Mouse (Mus musculus): Measurements from ENCODE around the gene Tmem100.

The Tmem100 gene

DNA sequence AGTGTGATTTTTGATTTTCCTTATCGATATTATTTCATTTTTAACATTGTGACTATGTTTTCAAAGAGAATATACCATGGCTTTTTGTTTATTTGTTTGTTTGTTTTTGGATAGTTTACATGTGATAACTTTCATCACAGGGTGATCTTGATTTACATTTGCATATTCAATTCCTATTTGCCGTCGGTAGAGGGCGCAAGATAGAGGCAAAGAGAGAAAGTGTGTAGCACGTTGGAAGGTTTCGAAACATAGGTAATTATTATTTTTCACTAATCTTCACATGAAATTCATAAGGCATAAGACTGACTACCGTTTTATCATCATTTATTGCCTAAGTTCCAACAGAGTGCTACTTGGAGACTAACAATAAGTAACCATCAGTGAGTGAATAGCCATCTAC lies 11.0 kb upstream of the Tmem100 start:
- DNase-seq: peak; percentile 54 to 63

DNA sequence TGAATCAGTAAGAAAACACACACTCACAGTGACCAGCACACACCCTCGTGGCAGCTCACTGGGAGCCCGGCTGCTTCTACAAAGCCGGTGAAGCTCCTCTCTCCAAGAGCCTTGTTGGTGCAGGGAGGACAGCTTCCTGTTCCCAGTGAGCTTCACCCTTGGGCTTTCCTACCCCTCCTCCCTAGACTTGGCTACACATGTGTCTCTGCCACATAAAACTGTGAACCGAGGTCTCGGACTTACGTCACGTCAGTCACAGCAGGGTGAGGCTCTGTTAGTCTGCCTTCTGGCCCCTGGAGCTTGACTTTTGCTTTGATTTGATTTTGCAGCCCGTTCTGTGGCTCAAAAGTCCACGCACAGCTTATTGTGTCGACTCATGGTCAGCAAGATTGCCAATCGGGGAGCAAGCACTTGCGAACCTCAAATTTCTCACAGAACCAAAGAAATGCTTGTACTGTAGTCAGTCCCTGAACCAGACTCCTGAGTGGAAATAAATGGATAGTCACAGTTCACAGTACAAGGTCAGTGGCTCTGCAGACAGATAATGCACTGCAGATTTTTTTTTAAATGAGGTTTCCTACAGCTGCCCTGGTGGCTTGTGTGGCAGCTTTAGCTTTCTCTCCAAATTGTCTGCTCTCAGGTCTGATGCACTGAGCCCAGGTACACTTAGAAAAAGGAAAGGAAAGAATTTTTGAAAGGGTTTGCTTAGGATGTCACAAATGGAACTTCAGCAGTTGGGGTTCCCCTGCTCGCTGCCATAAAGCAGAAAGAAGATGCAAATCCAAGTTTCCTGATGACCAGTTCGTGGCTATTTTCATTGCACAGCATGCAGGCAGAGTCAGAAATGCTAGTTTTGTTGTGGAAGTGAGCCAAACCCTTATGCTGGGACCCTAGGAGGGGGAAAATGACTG lies 4.0 kb upstream of the Tmem100 start:
- DNase-seq: no peak

DNA sequence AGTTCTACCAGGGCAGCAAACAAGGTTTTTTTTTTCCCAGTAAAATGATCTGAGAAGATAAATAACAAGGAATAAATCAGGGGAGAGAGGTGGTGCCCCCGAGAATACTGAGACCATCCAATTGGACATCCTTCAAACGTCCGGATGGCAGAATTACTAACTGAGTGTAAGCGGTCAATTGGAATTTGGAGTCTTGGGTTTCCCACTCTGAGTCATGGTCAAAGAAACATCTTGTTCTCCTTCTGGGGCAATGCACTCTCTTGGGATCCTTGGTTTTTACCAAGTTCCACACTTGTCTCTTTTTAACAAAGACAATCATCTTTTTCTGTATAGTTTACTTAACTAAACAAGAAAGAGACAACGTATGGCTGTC lies 3.4 kb upstream of the Tmem100 start:
- DNase-seq: no peak

DNA sequence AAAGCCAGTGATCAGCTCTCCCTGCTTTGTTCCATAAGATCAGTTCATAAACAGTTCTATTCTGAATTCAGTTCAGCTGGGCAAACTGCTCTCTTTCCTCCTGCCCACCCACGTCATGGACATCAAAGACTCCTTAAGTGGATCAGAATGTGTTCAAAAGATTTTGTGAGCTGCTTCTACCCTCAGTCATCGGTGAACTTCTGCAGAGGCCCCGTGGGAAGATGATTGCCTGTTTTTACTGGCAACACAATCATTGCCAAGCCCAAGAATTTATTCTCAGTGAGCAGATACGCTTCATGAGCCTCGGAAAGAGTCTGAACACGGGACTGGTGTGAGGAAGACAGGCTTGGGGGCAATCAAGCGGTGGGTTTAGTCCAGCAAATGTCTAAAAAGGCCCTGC lies 2.9 kb upstream of the Tmem100 start:
- no peak for DNase-seq

DNA sequence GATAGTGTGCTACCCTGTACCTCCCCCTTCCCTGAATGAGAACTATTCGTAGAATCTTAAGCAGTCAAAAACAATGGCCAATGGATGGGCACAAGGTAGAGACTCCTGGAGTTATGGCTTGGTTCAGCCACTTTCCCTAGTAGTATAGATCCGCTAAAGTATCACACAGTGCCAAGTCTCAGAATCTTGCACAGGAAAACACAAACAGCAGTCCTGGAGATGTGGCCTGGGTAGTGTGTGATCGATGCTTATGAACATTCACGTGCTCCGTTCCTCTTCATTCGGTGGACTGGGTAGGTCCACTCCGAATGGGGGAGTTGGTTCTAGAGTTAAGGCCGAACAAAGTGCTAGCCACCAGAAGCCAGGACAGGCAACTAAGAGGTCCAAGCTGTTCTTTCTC lies 1.4 kb upstream of the Tmem100 start:
- no peak for DNase-seq

DNA sequence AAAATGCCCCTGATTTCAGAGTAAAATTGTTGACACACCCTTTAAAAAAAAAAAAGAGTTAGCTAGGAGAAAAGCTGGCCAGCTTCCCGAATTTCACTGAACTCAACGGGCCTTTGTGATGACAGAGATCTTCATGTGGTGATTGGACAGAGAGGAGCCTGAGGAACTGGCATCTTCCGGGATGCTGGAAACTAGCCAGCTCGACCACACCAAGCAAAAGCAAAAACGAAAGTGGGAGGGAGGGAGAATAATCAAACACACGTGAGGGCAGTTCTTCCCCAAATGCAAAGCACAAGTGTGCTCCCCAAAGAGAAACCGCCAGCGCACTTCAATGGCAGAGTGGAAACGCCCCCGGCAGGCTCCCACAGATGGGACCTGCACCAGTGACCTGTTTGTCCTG lies 794 bp upstream of the Tmem100 start:
- DNase-seq: peak; percentile 43 to 54

DNA sequence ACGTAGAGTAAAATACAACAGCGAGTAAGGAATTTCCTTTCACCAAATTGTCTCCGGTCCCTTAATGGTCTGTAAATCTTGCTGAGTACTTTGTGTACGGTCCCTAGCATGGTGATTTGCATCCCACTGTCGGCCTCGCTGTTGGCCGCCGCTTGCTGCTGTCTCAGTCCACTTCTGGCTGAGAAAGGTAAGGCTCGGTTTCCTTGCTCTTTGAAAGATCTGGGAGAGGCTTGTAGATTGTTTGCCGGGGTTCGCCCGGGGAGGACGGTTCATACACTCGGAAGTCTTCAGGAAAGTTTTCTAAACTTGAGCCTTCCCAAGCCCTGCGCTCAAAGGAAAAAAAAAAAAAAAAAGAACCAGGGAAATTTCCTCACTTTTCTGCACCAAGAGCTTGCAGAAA lies 409 bp downstream of the Tmem100 start:
- DNase-seq: peak; percentile 34 to 40

DNA sequence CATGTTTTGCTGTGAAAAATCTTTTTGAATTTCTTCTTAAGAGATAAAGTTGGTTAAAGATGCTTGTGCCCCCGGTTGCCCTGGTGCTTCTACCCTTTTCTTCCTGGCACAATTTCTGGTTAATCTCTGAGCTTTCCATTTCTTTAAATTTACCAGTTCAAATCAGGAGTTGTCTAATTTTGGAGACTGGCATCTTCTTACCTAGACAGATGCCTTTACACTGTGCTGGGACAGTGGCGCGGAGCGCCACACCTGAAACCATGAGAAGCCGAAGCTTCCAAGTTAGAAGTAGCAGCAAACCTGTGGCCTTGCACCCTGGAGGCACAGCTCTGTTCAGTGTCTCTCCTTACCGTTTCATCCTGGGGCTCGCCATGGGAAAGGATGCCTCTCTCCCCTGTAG lies 928 bp downstream of the Tmem100 start:
- DNase-seq: no peak

DNA sequence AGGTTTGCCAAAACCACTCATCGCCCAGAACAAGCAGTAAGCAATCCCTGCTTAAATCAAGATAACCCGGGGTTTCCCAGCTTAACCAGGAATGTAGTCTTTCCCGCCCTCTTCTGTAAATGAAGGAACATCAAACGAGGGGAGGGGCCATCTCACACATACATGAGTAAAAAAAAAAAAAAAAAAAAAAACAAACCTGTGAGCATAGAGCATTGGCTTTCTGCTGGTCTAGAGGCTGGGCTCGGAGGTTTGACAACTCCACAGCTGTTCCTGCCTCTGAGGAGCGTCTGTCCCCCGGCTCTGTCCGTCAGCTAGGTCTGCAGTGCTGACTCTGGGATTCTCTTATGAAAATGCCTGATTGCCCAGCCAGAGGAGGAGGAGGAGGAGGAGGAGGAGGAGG lies 2.7 kb downstream of the Tmem100 start:
- DNase-seq: no peak

DNA sequence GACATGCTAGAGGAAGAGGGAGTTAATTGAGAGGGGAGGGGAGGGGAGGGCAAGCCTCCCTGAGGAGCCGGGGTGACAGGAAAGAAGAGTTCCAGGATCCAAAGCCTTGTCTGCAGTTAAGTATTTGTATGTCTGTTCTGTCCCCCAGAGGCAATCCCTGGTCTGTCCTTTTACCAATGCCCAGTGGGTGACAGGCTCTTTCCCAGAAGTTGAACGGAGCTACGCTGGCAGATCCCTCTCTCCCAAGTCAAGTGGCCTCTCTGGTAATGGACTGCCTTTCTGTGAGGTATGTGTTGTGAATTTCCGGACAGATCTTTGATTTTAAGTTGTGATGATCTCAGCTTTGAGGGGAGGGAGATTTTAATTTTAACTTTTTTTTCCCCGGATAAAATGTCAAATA lies 3.3 kb downstream of the Tmem100 start:
- DNase-seq: no peak

DNA sequence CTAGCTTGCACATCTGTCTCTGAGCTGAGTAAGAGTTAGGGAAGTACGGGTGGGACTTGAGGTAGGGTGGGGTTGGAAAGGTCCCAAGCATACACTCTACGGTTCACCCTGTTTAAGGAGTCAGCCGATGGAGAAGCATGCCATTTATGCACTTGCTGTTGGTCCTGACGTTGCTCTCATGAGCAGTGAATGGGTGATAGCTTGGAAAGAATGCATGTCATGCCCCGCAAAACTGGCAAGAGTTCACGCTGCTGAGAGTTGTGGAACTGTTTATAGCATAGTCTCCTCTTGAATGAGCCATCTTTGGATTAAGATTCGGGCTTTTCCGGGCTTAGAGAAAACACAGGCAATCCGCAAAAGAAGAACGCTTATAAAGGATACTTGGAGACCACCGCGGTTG lies 4.5 kb downstream of the Tmem100 start:
- no peak for DNase-seq

DNA sequence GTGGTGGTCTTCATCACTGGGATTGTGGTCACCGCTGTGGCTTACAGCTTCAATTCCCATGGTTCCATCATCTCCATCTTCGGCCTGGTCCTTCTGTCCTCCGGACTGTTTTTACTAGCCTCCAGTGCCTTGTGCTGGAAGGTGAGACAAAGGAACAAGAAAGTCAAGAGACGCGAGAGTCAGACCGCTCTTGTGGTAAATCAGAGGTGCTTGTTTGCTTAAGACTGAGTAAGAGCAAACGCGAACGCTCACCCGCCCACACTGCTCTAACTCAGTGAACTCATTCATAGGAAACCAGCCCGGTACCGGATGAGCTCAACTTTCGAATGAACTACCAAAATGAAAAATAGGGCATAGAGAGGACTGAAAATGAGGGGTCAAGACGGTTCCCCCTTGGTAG lies 5.4 kb downstream of the Tmem100 start:
- DNase-seq: no peak

DNA sequence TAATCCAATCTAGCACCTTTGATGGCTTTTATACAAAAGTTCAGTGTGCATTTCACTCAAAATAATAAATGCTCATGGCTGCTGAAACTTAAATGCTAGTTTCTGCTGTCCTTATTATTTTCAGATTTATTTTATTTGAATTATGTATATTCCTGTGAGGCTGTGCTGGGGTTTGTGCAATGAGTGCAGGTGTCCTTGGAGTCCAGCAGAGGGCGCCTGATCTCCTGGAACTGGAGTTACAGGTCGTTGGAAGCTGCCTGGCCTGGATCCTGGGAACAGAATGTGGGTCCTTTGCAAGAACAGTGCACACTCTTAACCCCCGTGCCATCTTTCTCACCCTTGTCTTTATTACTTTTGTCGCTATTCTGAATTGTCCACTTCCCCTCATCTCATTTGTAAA lies 6.3 kb downstream of the Tmem100 start:
- no peak for DNase-seq

DNA sequence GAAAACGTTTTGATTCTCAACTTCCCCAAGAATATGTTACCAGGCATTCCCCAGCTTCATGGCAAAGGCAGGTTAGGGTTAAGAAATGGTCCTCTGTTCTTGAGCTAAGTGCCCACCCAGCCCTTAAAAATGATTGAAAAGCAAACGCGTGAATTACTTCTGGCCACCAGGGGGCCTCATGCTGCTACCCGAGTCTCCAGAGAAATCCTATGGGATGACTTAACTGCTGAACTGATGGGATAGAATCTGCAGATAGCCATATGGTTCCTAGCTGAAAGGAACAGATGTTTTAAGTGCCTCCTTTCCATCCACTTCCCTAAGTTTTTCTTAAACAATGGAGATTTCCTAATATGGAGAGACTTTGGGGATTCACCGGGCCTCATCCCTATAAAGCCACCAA lies 7.9 kb downstream of the Tmem100 start:
- peak in 1 of 2 experiments; percentile 14 for DNase-seq

DNA sequence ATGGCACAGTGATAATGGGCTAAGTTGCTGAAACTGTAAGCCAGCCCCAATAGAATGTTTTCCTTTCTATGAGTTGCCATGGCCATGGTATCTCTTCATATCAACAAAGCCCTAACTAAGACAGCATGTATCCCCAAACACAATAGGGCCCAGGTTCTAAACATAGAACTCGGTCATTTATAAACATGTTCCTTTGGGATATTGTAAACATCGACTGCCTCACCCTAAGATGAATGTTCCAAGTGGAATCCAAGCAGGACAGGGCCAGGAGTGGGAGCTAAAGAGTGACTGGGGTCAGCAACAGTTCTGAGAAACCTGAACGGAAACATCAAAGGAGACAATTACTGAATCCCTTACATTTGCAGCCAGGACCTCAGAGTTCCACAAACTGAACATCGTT lies 14.3 kb downstream of the Tmem100 start:
- no peak for DNase-seq

DNA sequence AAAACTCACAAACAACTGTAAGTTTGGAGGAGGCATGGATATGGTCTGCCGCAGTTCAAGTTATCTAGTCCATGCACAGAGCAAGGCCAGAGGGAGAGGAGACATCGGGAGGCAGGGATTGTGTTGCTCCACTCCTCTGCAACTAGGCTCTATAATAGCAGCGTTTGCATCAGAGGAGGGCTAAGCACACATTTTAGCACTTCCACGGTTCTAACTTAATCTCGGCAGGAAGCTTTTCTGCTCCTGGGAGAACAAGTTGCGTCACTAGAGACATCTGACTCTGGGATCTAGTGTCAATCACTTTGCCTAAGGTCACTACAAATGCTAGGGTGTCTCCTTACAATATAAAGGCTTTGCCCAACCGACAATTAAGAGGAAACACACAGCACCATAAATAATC lies 16.1 kb downstream of the Tmem100 start:
- DNase-seq: no peak

DNA sequence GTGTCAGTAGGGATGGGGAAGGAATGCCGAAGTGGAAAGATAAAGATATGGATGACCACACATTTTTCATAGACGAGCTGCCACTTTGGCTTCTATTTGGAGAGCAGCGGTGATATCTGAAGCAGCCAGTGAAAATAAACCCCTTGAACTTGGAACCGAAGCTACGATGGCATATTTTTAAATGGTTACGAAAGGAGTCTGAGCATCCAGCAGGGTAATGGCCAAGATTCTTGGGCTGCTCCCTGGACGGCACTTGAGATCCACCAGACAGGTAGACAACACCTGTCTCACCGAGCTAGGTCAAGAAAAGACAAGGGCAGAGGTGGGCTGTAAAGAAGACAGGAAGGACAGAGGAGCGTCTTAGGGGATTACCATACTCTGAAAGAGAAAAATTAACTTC lies 17.1 kb downstream of the Tmem100 start:
- no peak for DNase-seq

DNA sequence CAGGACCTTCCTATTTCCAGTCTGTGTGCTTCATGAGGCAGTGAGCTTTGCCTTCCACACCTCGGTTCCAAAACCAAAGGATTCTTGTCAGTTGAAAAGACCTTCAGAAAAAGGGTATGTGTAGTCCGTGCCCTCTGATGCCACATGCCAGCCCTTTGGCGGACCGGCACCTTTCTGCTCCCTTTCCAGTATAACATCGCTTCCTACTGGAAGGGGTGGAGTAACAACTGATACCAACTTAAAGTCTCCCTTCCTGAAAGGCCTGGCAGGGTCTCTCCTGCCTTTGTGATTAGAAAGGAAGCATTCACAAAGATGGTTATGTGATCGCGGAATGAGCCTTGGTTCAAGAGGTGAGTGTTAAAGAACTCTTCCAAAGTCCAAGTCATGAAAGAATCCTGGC lies 19.9 kb downstream of the Tmem100 start:
- DNase-seq: no peak

DNA sequence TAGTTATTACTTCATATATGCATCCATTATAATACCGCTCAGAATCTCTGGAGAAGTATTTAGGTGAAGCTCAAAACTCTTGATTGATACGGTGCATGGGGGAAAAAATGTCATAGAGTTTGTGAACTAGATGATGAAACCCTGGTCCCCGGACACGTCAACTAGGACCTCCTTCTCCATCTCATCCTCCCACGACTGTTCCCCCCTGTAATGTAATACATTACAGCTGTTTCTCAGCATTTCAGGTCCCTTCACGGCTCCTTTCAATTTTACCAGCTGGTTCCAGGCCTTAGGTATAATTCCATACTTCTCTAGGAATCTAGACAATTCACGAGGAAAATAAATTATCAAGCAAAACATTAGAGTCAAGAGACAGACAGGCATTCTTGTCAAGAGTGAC lies 22.6 kb downstream of the Tmem100 start:
- DNase-seq: no peak

DNA sequence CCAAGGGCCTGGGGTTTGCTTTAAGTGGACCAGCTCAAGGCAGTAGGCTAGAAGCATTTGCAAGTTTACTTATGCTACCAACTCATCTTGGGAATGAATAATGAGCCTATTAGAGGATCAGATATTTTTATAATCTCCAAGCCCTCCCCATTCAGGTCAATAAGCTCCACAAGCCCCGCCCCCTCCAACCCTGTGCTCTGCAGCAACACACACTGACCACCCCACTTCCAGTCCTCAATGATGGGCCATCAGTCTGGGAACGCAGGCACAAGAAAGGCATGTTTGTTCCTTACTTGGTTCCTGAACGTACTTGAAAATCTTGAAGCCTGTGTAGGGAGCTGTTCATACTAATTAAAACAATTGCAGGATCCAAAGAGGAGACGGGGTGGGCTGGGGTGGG lies 23.7 kb downstream of the Tmem100 start:
- DNase-seq: no peak

DNA sequence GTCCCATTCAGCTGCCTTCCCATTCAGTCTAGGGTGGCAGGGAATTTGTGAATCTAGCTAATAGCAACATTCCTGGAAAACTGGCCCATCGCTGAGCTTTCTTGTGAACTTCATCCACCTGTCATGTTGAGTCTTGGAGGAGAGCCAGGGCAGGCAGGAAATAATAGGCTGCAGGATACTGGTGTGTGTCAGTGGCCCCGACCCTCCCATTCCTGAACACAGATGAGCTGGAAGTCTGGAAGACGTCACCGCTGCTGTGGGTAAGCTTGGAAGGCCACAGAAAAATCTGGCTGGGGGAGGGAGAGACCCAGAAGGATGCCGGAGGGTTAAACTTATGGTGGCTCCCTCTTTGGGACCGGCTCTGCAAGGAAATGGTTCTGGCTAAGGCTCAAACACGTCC lies 24.3 kb downstream of the Tmem100 start:
- DNase-seq: no peak

DNA sequence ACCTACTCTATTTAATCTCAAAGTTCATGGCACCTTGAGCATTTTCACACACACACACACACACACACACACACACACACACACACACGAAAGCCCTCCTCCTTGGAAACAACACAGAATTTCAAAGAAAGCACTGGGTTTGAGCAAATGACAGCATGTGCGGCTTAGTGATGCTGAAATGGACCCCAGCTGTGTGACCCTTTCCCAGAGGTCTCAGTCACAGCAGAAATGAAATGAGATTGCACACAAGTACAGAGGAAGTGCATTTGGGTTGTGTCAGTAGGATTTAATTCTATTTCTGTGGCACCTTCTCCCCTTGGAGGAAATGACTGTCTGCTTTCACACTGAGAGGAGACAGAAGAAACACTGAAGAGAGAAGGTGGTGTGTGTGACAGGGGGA lies 26.9 kb downstream of the Tmem100 start:
- DNase-seq: no peak

DNA sequence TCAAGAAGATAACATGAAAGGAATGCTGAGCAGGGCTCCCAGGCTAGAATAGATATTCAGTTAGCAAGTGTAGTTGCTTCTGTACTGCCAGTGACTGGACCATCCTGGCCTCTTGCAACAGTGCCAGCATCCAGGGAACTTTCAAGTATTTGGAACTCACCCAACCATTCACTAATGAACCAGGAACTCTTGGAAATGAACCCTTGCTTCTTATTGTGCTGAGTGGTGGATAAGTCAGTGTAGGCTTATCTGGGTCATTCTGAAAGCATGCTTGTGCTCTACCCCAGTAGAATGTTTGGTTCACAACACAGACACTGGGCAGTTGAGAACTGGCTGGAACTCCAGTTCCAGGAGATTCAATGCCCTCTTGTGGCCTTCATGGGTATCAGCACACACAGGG lies 29.1 kb downstream of the Tmem100 start:
- DNase-seq: no peak

DNA sequence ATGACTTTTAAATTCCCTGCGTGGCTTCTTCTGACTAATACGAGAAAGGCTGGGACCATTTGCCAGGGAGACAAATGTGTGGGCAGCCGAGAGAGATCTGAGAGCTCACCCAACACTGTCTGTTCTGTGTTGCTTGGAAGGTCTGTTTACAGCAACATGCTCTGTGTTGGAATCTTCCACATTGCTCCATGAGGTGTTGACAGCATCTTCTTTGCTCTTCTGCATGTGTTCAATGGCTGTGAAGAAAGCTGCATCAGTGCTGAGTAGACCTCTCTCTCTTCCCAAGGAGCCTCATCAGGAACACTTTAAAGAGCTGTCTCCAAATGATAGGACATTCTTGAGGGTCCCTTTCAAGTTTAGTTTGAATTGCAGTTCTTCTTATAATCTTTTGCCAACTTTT lies 32.5 kb downstream of the Tmem100 start:
- DNase-seq: no peak

All from B cell, adult 2 months (primary cell).